ENCODE assay signal across 26 mouse cellular contexts in the genomic region with DNA sequence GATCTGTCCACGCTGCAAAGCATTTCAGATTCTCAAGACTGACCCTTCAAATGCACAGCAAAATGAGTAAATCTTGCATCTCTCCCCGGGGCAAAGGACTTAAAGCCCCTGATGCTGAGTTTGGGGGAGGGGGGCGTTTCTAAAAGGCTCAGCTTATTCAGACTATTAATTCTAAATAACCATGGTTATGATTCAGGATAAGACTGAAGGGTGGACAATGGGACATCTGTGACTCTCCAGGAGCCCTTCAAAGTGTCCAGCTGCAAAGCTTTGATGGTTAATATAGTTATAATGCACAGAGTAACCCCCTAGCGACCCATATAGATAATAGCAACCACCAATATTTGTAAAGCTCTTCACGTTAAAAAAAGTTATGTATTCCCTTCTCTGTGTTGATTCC. TPM values are rescaled to one million over a fixed set of nuclear protein-coding genes. Genes with fewer than 3 reads are reported as not detected.
"Had no signal": no experiment of that assay in that cellular context is flagged by ENCODE, and none has a peak within 500 bp of the region (broad histone marks: within the 10 kb centered on the region; RNA-seq: fewer than 3 reads in every experiment).

No protein-coding gene starts in this region.

- H3K4me1 ChIP-seq: intestine, embryonic 15.5 days; limb, embryonic 13.5 days; liver, embryonic 12.5 days; liver, embryonic 15.5 days; stomach, embryonic 15.5 days had no signal

- H3K4me3 ChIP-seq: intestine, embryonic 15.5 days; limb, embryonic 10.5 days; limb, embryonic 13.5 days; liver, embryonic 12.5 days; liver, embryonic 15.5 days; stomach, embryonic 15.5 days had no signal

- ATAC-seq: intestine, embryonic 15.5 days; liver, embryonic 12.5 days had no signal

- H3K27me3 ChIP-seq: intestine, embryonic 15.5 days; limb, embryonic 13.5 days; liver, embryonic 12.5 days; liver, embryonic 15.5 days; stomach, embryonic 15.5 days had no signal

- H3K9ac ChIP-seq: intestine, embryonic 15.5 days; limb, embryonic 13.5 days; liver, embryonic 12.5 days; liver, embryonic 15.5 days; stomach, embryonic 15.5 days had no signal

- DNase-seq: kidney, adult 11 months; kidney, adult 8-10 months; kidney, postnatal 14 days; kidney, postnatal 4 days; layer of hippocampus, adult 9-11 months; layer of hippocampus, postnatal 36 days; liver; lung, adult 18-20 months; right cerebral cortex, postnatal 25 days; spleen, adult 18-20 months; thymus, postnatal 25 days had no signal

- H3K9me3 ChIP-seq: intestine, embryonic 15.5 days; limb, embryonic 10.5 days; limb, embryonic 13.5 days; liver, embryonic 12.5 days; liver, embryonic 15.5 days; stomach, embryonic 15.5 days had no signal

- H3K4me2 ChIP-seq: intestine, embryonic 15.5 days; limb, embryonic 13.5 days; liver, embryonic 12.5 days; liver, embryonic 15.5 days; stomach, embryonic 15.5 days had no signal

- H3K27ac ChIP-seq: intestine, embryonic 15.5 days; limb, embryonic 10.5 days; limb, embryonic 13.5 days; liver, embryonic 12.5 days; liver, embryonic 15.5 days; macrophage; stomach, embryonic 15.5 days had no signal

- H3K36me3 ChIP-seq: intestine, embryonic 15.5 days; limb, embryonic 10.5 days; limb, embryonic 13.5 days; liver, embryonic 12.5 days; liver, embryonic 15.5 days; stomach, embryonic 15.5 days had no signal

RNA-seq across cellular contexts. Expression of a gene that starts 19.7 kb away (rescaled TPM):
- total RNA-seq: layer of hippocampus, adult 18-20 months; layer of hippocampus, postnatal 36 days; left cerebral cortex, postnatal 25 days; megakaryocyte, adult 5-6 weeks had no signal
- polyA plus RNA-seq: intestine, embryonic 15.5 days; kidney, embryonic 16.5 days; limb, embryonic 10.5 days; liver, embryonic 12.5 days; liver, embryonic 15.5 days; lung, embryonic 16.5 days; macrophage; neural tube, embryonic 11.5 days; neural tube, embryonic 14.5 days; thymus, postnatal 0 days had no signal
